Mouse (Mus musculus): Measurements from ENCODE around the gene Gm11115.

Gene Gm11115

GRCm38 (mm10) chr5:88153999-88154398 lies at the start of gene Gm11115:
Gene Gm11115, minus strand, starts transcription at chr5:88154099.
- no peak for DNase-seq

DNA sequence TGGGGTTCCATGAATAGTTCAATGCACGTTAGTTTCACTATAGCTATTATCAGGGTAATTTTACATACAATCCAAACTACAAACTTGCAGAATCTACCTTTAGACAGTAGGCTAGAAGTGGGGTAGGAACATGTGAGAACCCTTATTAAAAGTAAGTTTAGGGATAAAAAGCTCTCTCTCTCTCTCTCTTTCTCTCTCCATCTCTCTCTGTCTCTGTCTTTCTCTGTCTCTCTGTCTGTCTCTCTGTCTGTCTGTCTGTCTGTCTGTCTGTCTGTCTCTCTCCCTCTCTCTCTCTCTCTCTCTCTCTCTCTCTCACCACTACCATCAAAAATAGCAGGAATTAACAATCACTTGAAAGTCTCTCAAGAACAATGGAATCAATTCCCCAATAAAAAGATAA lies 42.5 kb downstream of the Gm11115 start, which contains the start of gene Gm11116:
Gene Gm11116 (minus strand): TSS at position 101 of the 400 bp plus-strand sequence.
- DNase-seq = no peak

All from embryo, embryonic 11 days (tissue).